Mouse (Mus musculus) forebrain, postnatal 0 days (tissue): ENCODE measurements around the gene Hist1h3h. TPM values are rescaled to one million over a fixed set of nuclear protein-coding genes. Genes with fewer than 3 reads are reported as not detected.
"Not testable (repeated sequence)": the region's sequence is repeated elsewhere in the genome, so short reads cannot be mapped to it uniquely, and the experiment has no call there.

Experiments used
- ATAC-seq: fragments of 200-750 bp; cut with Nextera tagmentation; 2 replicates; pipeline ENCODE4 v1.8.0; 2017; ENCODE audit warnings: mild to moderate bottlenecking, moderate library complexity
- DNase-seq: peaks from one replicate; pipeline ENCODE4 v3.0.0-alpha.2; 2015
- H3K27ac ChIP-seq: fragments of 300-500 bp; sonication (generic); 2 replicates; pipeline ENCODE4 v1.5.1; 2014; ENCODE audit warnings: low read depth, mild to moderate bottlenecking, antibody characterized with exemption, low read length, moderate library complexity, mixed read lengths
- H3K27me3 ChIP-seq: fragments of 300-500 bp; sonication (generic); 2 replicates; pipeline ENCODE4 v1.6.1; 2014; ENCODE audit warnings: mild to moderate bottlenecking, low read length, mixed read lengths; ENCODE audit not compliant: insufficient read depth
- H3K36me3 ChIP-seq: fragments of 300-500 bp; sonication (generic); 2 replicates; pipeline ENCODE4 v1.6.1; 2014; ENCODE audit warnings: mild to moderate bottlenecking, moderate library complexity; ENCODE audit not compliant: insufficient read depth
- H3K4me1 ChIP-seq: fragments of 300-500 bp; sonication (generic); 2 replicates; pipeline ENCODE4 v1.6.1; 2014; ENCODE audit warnings: antibody characterized with exemption; ENCODE audit not compliant: insufficient read depth
- H3K4me2 ChIP-seq: fragments of 300-500 bp; sonication (generic); 2 replicates; pipeline ENCODE4 v1.6.1; 2014; ENCODE audit warnings: low read depth, mild to moderate bottlenecking, moderate library complexity
- H3K4me3 ChIP-seq: fragments of 300-500 bp; sonication (generic); 2 replicates; pipeline ENCODE4 v1.5.1; 2014; ENCODE audit warnings: low read depth, low read length, mixed read lengths
- H3K9ac ChIP-seq: fragments of 300-500 bp; sonication (generic); 2 replicates; pipeline ENCODE4 v1.6.1; 2014; ENCODE audit warnings: mild to moderate bottlenecking
- H3K9me3 ChIP-seq: fragments of 300-500 bp; sonication (generic); 2 replicates; pipeline ENCODE4 v1.6.1; 2016; ENCODE audit warnings: low read length
- CTCF ChIP-seq: sonication (generic); IDR thresholded peaks from 2 replicates; pipeline ENCODE4 v1.5.1; 2016; ENCODE audit warnings: antibody characterized with exemption, control low read depth, low read depth
- WGBS: fragments of 180-500 bp; shearing (Covaris S2); extraction: QIAGEN DNeasy Blood & Tissue Kit; methylation state at CpG from one replicate; pipeline ENCODE4 v1.1.7; 2014; 5-methylcytosine and 5-hydroxymethylcytosine counted together
- polyA plus RNA-seq: library from polyadenylated mRNA; unstranded; fragments of >200 nt; fragmentation: Nextera tagmentation; extraction: Ambion mirVana; gene quantifications from 2 replicates; pipeline ENCODE4 v1.2.1, GENCODE M21; 2015
- total RNA-seq: library from RNA; depleted of rRNA; stranded (reverse); fragments of >200 nt; gene quantifications from 2 replicates; pipeline ENCODE4 v1.2.3, GENCODE M21; 2014

The Hist1h3h gene
- total and polyA plus RNA-seq, 2 experiments from 2014 or later = 1.3 to 277 TPM

DNA sequence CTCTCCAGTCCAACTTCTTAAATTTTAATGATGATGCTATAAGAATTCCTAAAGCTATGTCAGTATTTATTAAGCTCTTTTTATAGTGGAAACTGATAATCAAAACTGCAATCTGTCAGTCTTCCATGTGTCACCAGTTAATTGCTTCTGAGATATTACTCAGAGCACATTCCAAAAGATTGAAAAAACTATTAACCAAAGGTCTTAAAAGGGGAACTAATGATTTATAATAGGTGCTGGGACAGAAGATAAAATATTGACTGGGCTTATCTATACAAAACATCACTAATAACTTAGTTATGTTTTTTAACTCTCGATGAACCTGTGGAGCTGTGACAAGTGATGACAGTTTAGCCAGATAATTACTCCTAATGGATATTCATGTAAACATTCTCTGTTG is 27.5 kb downstream of the Hist1h3h start:
- DNase-seq (no peak), ATAC-seq (no peak)
- Histone ChIP-seq H3K4me3 (no peak overlapping the region), H3K4me1 (peaks cover 13% of the 10 kb centered on the region), H3K4me2 (no peak overlapping the region), H3K9ac (no peak overlapping the region), H3K36me3 (no peaks in the 10 kb centered on the region), H3K27me3 (no peaks in the 10 kb centered on the region), H3K27ac (no peak overlapping the region), H3K9me3 (no peaks in the 10 kb centered on the region)
- no peak for TF ChIP-seq CTCF
- 90% methylated on average over 1 of the region's 1 CpGs for WGBS

DNA sequence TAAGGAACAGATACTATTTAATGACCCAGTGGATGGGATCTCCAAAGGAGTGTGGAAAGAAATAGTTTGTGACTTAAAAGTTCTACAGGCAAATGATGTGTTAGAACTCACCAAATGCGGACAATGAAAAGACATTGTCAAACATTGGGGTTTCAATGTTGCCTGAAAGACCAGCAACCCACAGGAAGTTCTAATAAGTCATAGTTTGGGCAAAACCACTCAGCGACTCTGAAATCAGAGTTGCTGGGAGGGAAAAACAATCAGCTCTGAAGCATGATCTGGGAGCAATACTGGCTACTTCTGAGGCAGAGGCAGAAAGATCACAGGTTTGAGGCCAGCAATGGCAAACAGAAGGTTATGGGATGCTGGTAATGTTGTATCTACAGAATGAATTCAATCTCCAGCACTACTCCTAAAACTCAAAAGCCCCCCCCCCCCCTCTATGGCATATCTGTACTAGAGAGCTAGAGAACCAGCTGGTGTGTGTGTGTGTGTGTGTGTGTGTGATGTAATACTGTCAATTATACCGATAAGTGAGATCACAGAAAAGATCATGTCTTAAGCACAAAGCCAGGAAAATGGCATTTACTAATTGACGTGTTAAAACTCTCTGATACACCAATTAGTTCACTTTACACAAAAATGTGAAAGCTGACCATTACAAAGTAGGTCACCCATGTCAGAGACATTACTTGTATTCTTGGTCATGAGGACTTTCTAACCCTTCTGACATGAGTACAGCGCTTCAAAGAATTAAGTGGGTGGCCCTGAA is 32.1 kb downstream of the Hist1h3h start:
- H3K27me3 ChIP-seq = no peaks in the 10 kb centered on the region
- DNase-seq (peak; percentile 51), ATAC-seq (no peak)
- H3K4me1 ChIP-seq = peaks cover 18% of the 10 kb centered on the region
- H3K9ac ChIP-seq = peak overlapping the region; percentile 64
- H3K27ac ChIP-seq = peak overlapping the region; percentile 71
- H3K36me3 ChIP-seq = no peaks in the 10 kb centered on the region
- peak overlapping the region; percentile 55 for H3K4me3 ChIP-seq
- peak overlapping the region; percentile 72 for H3K4me2 ChIP-seq
- 3% methylated on average over 5 of the region's 5 CpGs for WGBS
- no peak for TF ChIP-seq CTCF
- H3K9me3 ChIP-seq = no peaks in the 10 kb centered on the region

DNA sequence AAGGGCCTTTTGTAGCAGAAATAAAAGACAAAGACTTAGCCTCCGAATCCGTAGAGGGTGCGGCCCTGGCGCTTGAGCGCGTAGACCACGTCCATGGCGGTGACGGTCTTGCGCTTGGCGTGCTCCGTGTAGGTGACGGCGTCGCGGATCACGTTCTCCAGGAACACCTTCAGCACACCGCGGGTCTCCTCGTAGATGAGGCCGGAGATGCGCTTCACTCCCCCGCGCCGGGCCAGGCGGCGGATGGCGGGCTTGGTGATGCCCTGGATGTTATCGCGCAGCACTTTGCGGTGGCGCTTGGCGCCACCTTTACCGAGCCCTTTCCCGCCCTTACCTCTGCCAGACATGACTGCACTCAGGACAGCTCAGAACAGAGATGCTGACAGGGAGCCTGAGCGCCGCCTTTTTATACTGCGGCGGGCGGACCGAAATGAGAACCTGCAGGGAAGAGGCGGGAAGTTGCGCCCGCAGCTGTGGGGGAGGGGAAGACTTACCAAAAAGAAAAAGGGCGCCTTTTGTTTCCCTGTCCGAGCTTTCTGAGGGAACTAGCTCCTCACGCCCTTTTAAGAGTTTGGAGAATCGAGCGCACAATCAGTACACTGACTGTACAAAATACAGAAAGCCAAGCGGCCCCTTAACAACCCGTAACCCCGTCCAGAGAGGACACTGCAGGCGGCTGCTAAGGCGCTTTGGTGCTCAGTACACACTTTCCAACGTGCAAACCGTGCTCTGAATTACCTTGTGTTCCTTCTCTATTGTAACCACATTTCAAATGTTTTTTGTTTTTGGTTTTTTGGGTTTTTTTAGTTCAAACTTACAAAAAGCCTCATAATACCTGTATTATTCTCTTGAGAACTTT is 32.9 kb downstream of the Hist1h3h start, which contains the start of gene Hist1h4k:
TSS of gene Hist1h4k (minus strand) at position 347 of the 859 bp plus-strand sequence.
- under 1% methylated on average over 42 of the region's 56 CpGs for WGBS
- ATAC-seq = peak; percentile 81

DNA sequence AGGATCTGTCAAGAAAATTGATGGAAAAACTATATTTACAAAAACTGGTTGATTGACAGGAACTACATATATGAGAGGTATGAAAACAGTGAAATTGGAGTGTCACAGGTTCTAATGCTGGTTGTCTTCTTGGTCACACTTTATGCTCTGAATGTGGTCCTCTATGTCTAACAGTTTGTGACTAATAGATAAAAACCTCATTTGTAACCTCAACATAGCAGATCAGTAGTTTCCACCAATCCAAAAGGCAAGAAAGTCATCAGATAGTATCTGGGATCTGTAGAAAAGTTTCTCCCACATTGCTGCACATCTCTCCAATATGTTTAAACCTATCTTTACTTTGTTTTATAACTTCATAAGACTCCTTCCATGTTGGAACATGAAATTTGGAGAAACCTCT is 34.0 kb downstream of the Hist1h3h start:
- ATAC-seq (no peak), DNase-seq (no peak)
- no peaks in the 10 kb centered on the region for H3K27me3 ChIP-seq
- H3K9ac ChIP-seq = no peak overlapping the region
- H3K36me3 ChIP-seq = no peaks in the 10 kb centered on the region
- no peak overlapping the region for H3K4me3 ChIP-seq
- H3K4me2 ChIP-seq = no peak overlapping the region
- peaks cover 18% of the 10 kb centered on the region for H3K4me1 ChIP-seq
- TF ChIP-seq CTCF = no peak
- H3K9me3 ChIP-seq = no peaks in the 10 kb centered on the region
- H3K27ac ChIP-seq = no peak overlapping the region

More for the DNA sequence above, 32.9 kb downstream of the Hist1h3h start, which contains the start of gene Hist1h4k:
- H3K9me3 ChIP-seq, H3K36me3 ChIP-seq, H3K27me3 ChIP-seq: not testable (repeated sequence)
- H3K9ac ChIP-seq = peak within 1 kb of the TSS; percentile 64
- peak; percentile 95 for DNase-seq
- H3K27ac ChIP-seq = peak within 1 kb of the TSS; percentile 71
- peak within 1 kb of the TSS; percentile 55 for H3K4me3 ChIP-seq
- H3K4me1 ChIP-seq = peaks cover 18% of the 10 kb centered on the region
- H3K4me2 ChIP-seq = peak within 1 kb of the TSS; percentile 72

DNA sequence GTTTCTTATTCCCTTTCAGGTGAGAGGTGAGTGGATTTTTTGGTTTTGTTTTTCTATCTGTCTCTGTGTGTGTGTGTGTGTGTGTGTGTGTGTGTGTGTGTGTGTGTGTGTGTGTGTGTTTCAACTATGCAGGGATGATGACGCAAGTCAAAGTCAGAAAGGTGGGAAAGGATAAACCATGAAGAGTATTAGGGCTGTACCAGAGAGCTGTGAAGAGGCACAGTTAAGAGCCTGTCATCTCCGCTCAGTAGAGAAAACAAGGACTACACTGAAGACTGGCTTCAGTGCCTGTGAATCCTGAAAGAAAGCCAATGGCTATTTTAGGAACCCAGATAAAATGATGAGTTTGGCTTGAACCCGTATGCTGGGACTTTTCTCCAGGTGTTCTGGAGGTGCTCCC is 34.4 kb downstream of the Hist1h3h start:
- ATAC-seq (no peak), DNase-seq (no peak)
- H3K4me3 ChIP-seq = no peak overlapping the region
- H3K4me1 ChIP-seq = peaks cover 18% of the 10 kb centered on the region
- H3K36me3 ChIP-seq = no peaks in the 10 kb centered on the region
- H3K27ac ChIP-seq = no peak overlapping the region
- no peaks in the 10 kb centered on the region for H3K27me3 ChIP-seq
- H3K9me3 ChIP-seq = no peaks in the 10 kb centered on the region
- TF ChIP-seq CTCF = no peak
- no peak overlapping the region for H3K9ac ChIP-seq
- 77% methylated on average over 3 of the region's 3 CpGs for WGBS
- no peak overlapping the region for H3K4me2 ChIP-seq

DNA sequence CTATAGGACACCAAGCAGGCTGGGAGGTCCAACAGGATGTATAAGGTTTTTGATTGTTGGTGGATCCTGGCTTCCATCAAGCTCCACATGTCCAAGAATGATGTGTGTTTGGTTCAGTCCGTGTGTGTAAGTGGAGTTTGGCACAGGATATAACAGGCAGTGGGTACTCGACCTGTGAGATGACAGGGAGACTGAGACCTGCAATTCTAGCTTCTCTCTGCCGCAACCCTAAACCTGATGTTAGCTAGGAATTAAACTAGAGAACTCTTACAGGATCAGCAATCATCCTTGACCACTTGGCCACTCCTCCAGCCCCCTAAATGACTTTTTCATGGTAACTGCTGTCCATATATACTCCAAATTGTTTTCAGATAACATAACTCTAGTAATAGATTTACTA is 34.9 kb downstream of the Hist1h3h start:
- no peak overlapping the region for H3K9ac ChIP-seq
- no peaks in the 10 kb centered on the region for H3K9me3 ChIP-seq
- peaks cover 18% of the 10 kb centered on the region for H3K4me1 ChIP-seq
- ATAC-seq = no peak
- TF ChIP-seq CTCF = no peak
- no peak for DNase-seq
- H3K4me3 ChIP-seq = no peak overlapping the region
- 37% methylated on average over 3 of the region's 3 CpGs for WGBS
- H3K4me2 ChIP-seq = no peak overlapping the region
- H3K36me3 ChIP-seq = no peaks in the 10 kb centered on the region
- H3K27ac ChIP-seq = no peak overlapping the region
- no peaks in the 10 kb centered on the region for H3K27me3 ChIP-seq

DNA sequence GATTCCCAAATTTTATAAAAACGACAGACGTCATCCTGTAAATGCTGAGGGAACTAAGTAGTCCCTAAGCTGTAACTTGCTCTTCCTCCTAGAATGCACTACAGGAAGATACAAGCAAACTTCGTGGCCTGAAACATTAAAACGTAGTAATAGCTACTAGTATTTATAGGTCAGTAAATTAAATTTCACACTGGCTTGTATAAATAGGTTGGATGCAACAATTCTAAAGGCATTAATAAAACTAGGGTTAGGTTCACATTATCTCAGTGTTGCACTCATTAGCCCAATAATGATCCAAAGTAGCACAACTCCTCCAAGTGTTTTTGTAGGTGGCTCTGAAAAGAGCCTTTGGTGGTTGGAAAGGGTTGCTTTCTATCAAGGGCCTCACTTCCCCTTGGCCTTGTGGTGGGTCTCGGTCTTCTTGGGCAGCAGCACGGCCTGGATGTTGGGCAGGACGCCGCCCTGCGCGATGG is 35.6 kb downstream of the Hist1h3h start:
- WGBS = 9% methylated on average over 10 of the region's 10 CpGs
- Histone ChIP-seq H3K27me3 (no peaks in the 10 kb centered on the region), H3K9ac (peak overlapping the region; percentile 56), H3K4me3 (peak overlapping the region; percentile 43), H3K4me1 (peaks cover 18% of the 10 kb centered on the region), H3K27ac (peak overlapping the region; percentile 87), H3K9me3 (no peaks in the 10 kb centered on the region), H3K36me3 (no peaks in the 10 kb centered on the region), H3K4me2 (peak overlapping the region; percentile 68)
- ATAC-seq = no peak
- no peak for TF ChIP-seq CTCF
- peak; percentile 25 for DNase-seq

DNA sequence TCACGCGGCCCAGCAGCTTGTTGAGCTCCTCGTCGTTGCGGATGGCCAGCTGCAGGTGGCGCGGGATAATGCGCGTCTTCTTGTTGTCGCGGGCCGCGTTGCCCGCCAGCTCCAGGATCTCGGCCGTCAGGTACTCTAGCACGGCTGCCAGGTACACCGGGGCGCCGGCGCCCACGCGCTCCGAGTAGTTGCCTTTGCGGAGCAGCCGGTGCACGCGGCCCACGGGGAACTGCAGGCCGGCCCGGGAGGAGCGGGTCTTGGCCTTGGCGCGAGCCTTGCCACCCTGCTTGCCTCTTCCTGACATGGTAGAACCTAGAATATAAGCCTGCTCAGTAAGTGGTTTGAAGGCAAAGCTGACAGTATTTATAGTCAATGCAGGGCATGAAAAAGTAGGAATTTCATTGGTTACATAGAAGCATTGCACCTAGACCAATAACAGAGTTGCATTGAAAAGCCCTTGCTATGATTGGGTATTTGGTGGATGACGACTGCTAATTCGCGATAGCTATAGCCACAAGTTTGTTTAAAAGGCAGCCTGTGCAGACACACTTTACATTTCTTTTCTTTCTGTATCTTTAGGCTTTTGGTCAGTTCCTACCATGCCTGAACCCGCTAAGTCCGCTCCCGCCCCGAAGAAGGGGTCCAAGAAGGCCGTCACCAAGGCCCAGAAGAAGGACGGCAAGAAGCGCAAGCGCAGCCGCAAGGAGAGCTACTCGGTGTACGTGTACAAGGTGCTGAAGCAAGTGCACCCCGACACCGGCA is 36.2 kb downstream of the Hist1h3h start, which contains the start of the genes Hist1h2ak and Hist1h2bn:
TSS of gene Hist1h2ak (minus strand) at position 304 of the 762 bp plus-strand sequence.
TSS of gene Hist1h2bn (plus strand) at position 600 of the 762 bp plus-strand sequence.
- not testable (repeated sequence) for H3K36me3 ChIP-seq, H3K9me3 ChIP-seq, H3K27me3 ChIP-seq
- Histone ChIP-seq H3K4me2 (peak within 1 kb of the TSS; percentile 68), H3K4me1 (peaks cover 15% of the 10 kb centered on the region; the same call in 1 of the 2 replicates), H3K27ac (peak within 1 kb of the TSS; percentile 87), H3K4me3 (peak within 1 kb of the TSS; percentile 43), H3K9ac (peak within 1 kb of the TSS; percentile 56)
- WGBS = under 1% methylated on average over 38 of the region's 50 CpGs
- DNase-seq = peak; percentile 93
- ATAC-seq = peak; percentile 95
